Comparison of ENCODE assay signal across 23 mouse cellular contexts in the genomic region with DNA sequence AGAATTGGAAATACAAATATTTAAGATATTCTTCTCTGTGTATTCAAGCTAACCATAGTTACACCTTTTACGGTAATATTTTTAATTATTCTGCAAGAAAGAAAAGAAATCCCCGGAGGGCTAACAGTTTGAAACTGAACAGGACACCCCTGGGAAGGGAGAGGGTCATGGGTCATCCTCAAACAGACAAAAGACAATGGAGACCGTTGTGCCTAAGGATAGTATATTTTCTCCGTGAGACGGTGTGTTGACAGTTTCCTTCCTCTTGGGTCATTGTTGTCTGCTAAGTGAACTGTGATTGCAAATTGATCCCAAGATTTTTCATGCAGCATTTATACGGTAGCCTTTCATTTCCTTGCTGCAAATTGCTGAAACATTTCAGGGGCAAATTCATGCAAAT. TPM values are rescaled to one million over a fixed set of nuclear protein-coding genes. Genes with fewer than 3 reads are reported as not detected.
A peak's percentile ranks its signal among the peaks of the same experiment; 100 is the strongest.
DNase-seq lines count a peak whose midpoint lies in the region; ATAC-seq lines count a peak whose summit lies in the region.
"Had no signal": no experiment of that assay in that cellular context is flagged by ENCODE, and none has a peak within 500 bp of the region (broad histone marks: within the 10 kb centered on the region; RNA-seq: fewer than 3 reads in every experiment).

No protein-coding gene starts in this region.

- DNase-seq in hindbrain, embryonic 11.5 days (ENCODE audit: low spot score) = peak; percentile 31
- DNase-seq in hindbrain, embryonic 10.5 days (ENCODE audit: low spot score) = no peak
- DNase-seq in embryo, embryonic 10.5 days (ENCODE audit: low spot score) = peak; percentile 78
- peak; percentile 42 for DNase-seq in hindlimb bud, embryonic 11.5 days (ENCODE audit: extremely low spot score, low read depth, low spot score)
- DNase-seq in retina, embryonic 14.5 days (ENCODE audit: low spot score) = peak; percentile 42
- DNase-seq in layer of hippocampus, adult 9-10 months (ENCODE audit: low spot score) = no peak
- DNase-seq in natural killer cell, adult 2 months (ENCODE audit: low spot score in 2 of 2) = no peak
- DNase-seq: adrenal gland, postnatal 14 days; cerebellum, adult 11-12 months; cerebellum, adult 9-10 months; cerebellum, postnatal 25 days; forebrain, postnatal 0 days; gastrocnemius, postnatal 14 days; heart, adult 2 months had no signal

- no peak overlapping the region for H3K27ac ChIP-seq in hindbrain, embryonic 11.5 days (ENCODE audit: low read depth, low read length)
- no peak overlapping the region for H3K27ac ChIP-seq in hindbrain, embryonic 10.5 days
- H3K27ac ChIP-seq: forebrain, embryonic 13.5 days; heart, adult 2 months; heart, embryonic 15.5 days; hindbrain, embryonic 12.5 days had no signal

- H3K36me3 ChIP-seq in hindbrain, embryonic 11.5 days (ENCODE audit: control insufficient read depth, insufficient read depth, low read length) = no peaks in the 10 kb centered on the region
- H3K36me3 ChIP-seq in hindbrain, embryonic 10.5 days = no peaks in the 10 kb centered on the region
- H3K36me3 ChIP-seq: heart, embryonic 15.5 days; hindbrain, embryonic 12.5 days had no signal

- H3K9me3 ChIP-seq in hindbrain, embryonic 11.5 days (ENCODE audit: control insufficient read depth, low read length) = no peaks in the 10 kb centered on the region
- H3K9me3 ChIP-seq in hindbrain, embryonic 10.5 days = no peaks in the 10 kb centered on the region
- H3K9me3 ChIP-seq: forebrain, embryonic 13.5 days; heart, embryonic 15.5 days; hindbrain, embryonic 12.5 days had no signal

- ATAC-seq in hindbrain, embryonic 11.5 days (ENCODE audit: low FRiP score) = peak; percentile 57; the same call in 1 of the 2 replicates
- ATAC-seq: activated CD4-positive, CD25-positive, alpha-beta regulatory T cell, adult 4 months; forebrain, embryonic 13.5 days; forebrain, postnatal 0 days; hindbrain, embryonic 16.5 days; Patski had no signal

- no peak overlapping the region for H3K4me3 ChIP-seq in hindbrain, embryonic 11.5 days (ENCODE audit: low read depth, low read length)
- no peak overlapping the region for H3K4me3 ChIP-seq in hindbrain, embryonic 10.5 days
- H3K4me3 ChIP-seq: forebrain, embryonic 13.5 days; heart, adult 2 months; heart, embryonic 15.5 days; hindbrain, embryonic 12.5 days had no signal

- no peak overlapping the region for H3K4me2 ChIP-seq in hindbrain, embryonic 11.5 days (replicated peaks; ENCODE audit: low read depth, low read length)
- H3K4me2 ChIP-seq: forebrain, embryonic 13.5 days; heart, embryonic 11.5 days; heart, embryonic 15.5 days; hindbrain, embryonic 12.5 days had no signal

- H3K9ac ChIP-seq in hindbrain, embryonic 11.5 days (ENCODE audit: low read depth, low read length) = no peak overlapping the region
- H3K9ac ChIP-seq: forebrain, embryonic 13.5 days; forebrain, postnatal 0 days; heart, embryonic 15.5 days; hindbrain, embryonic 12.5 days had no signal

- H3K4me1 ChIP-seq in hindbrain, embryonic 11.5 days (replicated peaks; ENCODE audit: control insufficient read depth, insufficient read depth, low read length) = no peaks in the 10 kb centered on the region
- peaks cover 35% of the 10 kb centered on the region for H3K4me1 ChIP-seq in hindbrain, embryonic 10.5 days (replicated peaks)

- peaks cover 3% of the 10 kb centered on the region; the same call in 1 of the 2 replicates for H3K27me3 ChIP-seq in hindbrain, embryonic 11.5 days (ENCODE audit: control insufficient read depth, insufficient read depth, low read length)
- H3K27me3 ChIP-seq in hindbrain, embryonic 10.5 days (ENCODE audit: insufficient read depth, poor library complexity, severe bottlenecking) = peaks cover 46% of the 10 kb centered on the region
- H3K27me3 ChIP-seq: CH12.LX; heart, embryonic 15.5 days; Patski had no signal

- WGBS in hindbrain, embryonic 11.5 days = 7% methylated on average over 6 of the region's 6 CpGs
- 3% methylated on average over 6 of the region's 6 CpGs for WGBS in hindbrain, embryonic 10.5 days

RNA-seq across cellular contexts. Expression of gene Ube2u, which starts 43.9 kb away (rescaled TPM):
- 1.0 and 1.4 TPM in 2 replicates for polyA plus RNA-seq in hindbrain, embryonic 11.5 days (2014; fragmentation: Nextera tagmentation; extraction: Ambion mirVana)
- 0.82 and 1.3 TPM in 2 replicates for polyA plus RNA-seq in hindbrain, embryonic 10.5 days (2016; fragmentation: Nextera tagmentation; extraction: Ambion mirVana)
- polyA plus RNA-seq: activated CD4-positive, CD25-positive, alpha-beta regulatory T cell, adult 4 months; cortical plate, adult 2 months; heart, adult 2 months; Patski had no signal

Comparison
In these comparisons a context has a peak if more than half of its experiments do, and no peak if none do; other contexts are left out.
1. DNase-seq: peak in hindbrain, embryonic 11.5 days (single experiment), embryo, embryonic 10.5 days (single experiment), hindlimb bud, embryonic 11.5 days (single experiment) and retina, embryonic 14.5 days (single experiment); none in hindbrain, embryonic 10.5 days (single experiment), layer of hippocampus, adult 9-10 months (single experiment) and natural killer cell, adult 2 months (0 of 2).